Mouse (Mus musculus) lung, adult 2 months (tissue): ENCODE measurements around the gene Nebl.

Source experiments
- CTCF ChIP-seq: fragments of 200-500 bp; IDR thresholded peaks from 2 replicates; pipeline ENCODE4 v1.5.1; 2011; ENCODE audit warnings: mild to moderate bottlenecking, low read length, control low read depth; ENCODE audit not compliant: insufficient read depth
- POLR2A ChIP-seq: fragments of 200-500 bp; IDR thresholded peaks from 2 replicates; pipeline ENCODE4 v1.6.1; 2011; ENCODE audit warnings: low read depth, mild to moderate bottlenecking, control low read depth, low read length, borderline replicate concordance; ENCODE audit errors: extremely low read depth

DNA sequence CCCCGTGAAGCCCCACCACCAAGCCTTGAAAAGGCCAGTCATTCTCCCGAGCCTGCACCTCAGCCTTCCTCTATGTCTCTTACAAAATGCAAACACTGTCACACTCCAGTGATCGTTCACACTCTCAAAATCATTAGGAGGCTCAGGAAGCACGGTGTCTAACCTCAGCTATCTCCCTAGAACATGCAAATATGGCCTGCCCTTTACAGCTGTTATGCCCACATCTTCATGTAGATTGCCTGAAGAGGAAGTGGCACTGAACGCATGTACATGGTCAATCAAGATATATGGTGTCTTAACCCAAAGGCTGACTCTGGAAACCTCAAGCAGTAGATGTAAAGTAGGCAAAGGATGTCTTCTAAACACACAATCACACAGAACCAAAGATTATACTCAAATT is 335.0 kb downstream of the Nebl start:
- no peak for TF ChIP-seq CTCF
- TF ChIP-seq POLR2A = no peak
